Mouse (Mus musculus) cortical plate, adult 2 months (tissue): Measurements from ENCODE around the gene Kcnmb3.

Experiments
- CTCF ChIP-seq: fragments of 200-500 bp; IDR thresholded peaks from 2 replicates; pipeline ENCODE4 v1.5.1; 2011; ENCODE audit warnings: mild to moderate bottlenecking, control low read depth, low read length; ENCODE audit not compliant: insufficient read depth; ENCODE audit errors: extremely low read depth
- POLR2A ChIP-seq: fragments of 200-500 bp; IDR thresholded peaks from 2 replicates; pipeline ENCODE4 v1.6.1; 2011; ENCODE audit warnings: mild to moderate bottlenecking, low read length, control low read depth; ENCODE audit not compliant: insufficient read depth; ENCODE audit errors: extremely low read depth

- no peak for TF ChIP-seq CTCF
- no peak for TF ChIP-seq POLR2A
Observed at GRCm38 (mm10) chr3:32434016-32434415, 58.0 kb downstream of the Kcnmb3 start.
